Mouse (Mus musculus) urinary bladder, adult 18-20 months (tissue): Measurements from ENCODE around the gene Abcc8.
A peak's percentile ranks its signal among the peaks of the same experiment; 100 is the strongest.
"Not testable (repeated sequence)": the region's sequence is repeated elsewhere in the genome, so short reads cannot be mapped to it uniquely, and the experiment has no call there.

Experiments
- DNase-seq, 2 experiments: peaks; one replicate each; pipeline ENCODE4 v3.0.0; 2022; ENCODE audit warnings: low spot score in 2 of 2, mixed read lengths in 2 of 2

Gene Abcc8

GRCm38 (mm10) chr7:46179431-46180275 is at the start of gene Abcc8:
Gene Abcc8 (minus strand): TSS chr7:46180033.
- DNase-seq: no peak

- no peak for DNase-seq
Measured at GRCm38 (mm10) chr7:46226936-46227335, 47.1 kb upstream of the Abcc8 start.

GRCm38 (mm10) chr7:46226253-46226652 is 46.4 kb upstream of the Abcc8 start:
- DNase-seq: peak in 1 of 2 experiments; percentile 14

- no peak for DNase-seq
Measured at GRCm38 (mm10) chr7:46220591-46221129, 40.8 kb upstream of the Abcc8 start.

GRCm38 (mm10) chr7:46218415-46218814 is 38.6 kb upstream of the Abcc8 start:
- no peak for DNase-seq

GRCm38 (mm10) chr7:46216481-46216880 is 36.6 kb upstream of the Abcc8 start:
- no peak for DNase-seq

GRCm38 (mm10) chr7:46210276-46210675 is 30.4 kb upstream of the Abcc8 start:
- DNase-seq: no peak

GRCm38 (mm10) chr7:46208131-46208530 is 28.3 kb upstream of the Abcc8 start:
- DNase-seq: no peak

GRCm38 (mm10) chr7:46204775-46205174 is 24.9 kb upstream of the Abcc8 start:
- DNase-seq: no peak

GRCm38 (mm10) chr7:46204046-46204471 is 24.2 kb upstream of the Abcc8 start:
- peak in 1 of 2 experiments; percentile 39 for DNase-seq

- DNase-seq: no peak
Measured at GRCm38 (mm10) chr7:46201649-46202048, 21.8 kb upstream of the Abcc8 start.

- DNase-seq: no peak
Measured at GRCm38 (mm10) chr7:46200021-46200420, 20.2 kb upstream of the Abcc8 start.

GRCm38 (mm10) chr7:46195356-46195755 is 15.5 kb upstream of the Abcc8 start:
- DNase-seq: no peak

- DNase-seq: no peak
Measured at GRCm38 (mm10) chr7:46184232-46184631, 4.4 kb upstream of the Abcc8 start.

- peak in 1 of 2 experiments; percentile 9 for DNase-seq
Measured at GRCm38 (mm10) chr7:46181590-46181989, 1.8 kb upstream of the Abcc8 start.

GRCm38 (mm10) chr7:46168980-46169379 is 10.9 kb downstream of the Abcc8 start:
- DNase-seq: not testable (repeated sequence)

- no peak for DNase-seq
Measured at GRCm38 (mm10) chr7:46168402-46168801, 11.4 kb downstream of the Abcc8 start.

GRCm38 (mm10) chr7:46167901-46168300 is 11.9 kb downstream of the Abcc8 start:
- no peak for DNase-seq

- DNase-seq: no peak
Measured at GRCm38 (mm10) chr7:46165876-46166275, 14.0 kb downstream of the Abcc8 start.

- no peak for DNase-seq
Measured at GRCm38 (mm10) chr7:46162731-46163130, 17.1 kb downstream of the Abcc8 start.

- no peak for DNase-seq
Measured at GRCm38 (mm10) chr7:46162132-46162727, 17.6 kb downstream of the Abcc8 start.

- DNase-seq: no peak
Measured at GRCm38 (mm10) chr7:46161615-46162014, 18.2 kb downstream of the Abcc8 start.

- no peak for DNase-seq
Measured at GRCm38 (mm10) chr7:46157746-46158145, 22.1 kb downstream of the Abcc8 start.
